Mouse (Mus musculus) liver, postnatal 0 days (tissue): ENCODE results near the gene Tmx2. TPM values are rescaled to one million over a fixed set of nuclear protein-coding genes. Genes with fewer than 3 reads are reported as not detected.

ENCODE experiments used
- ATAC-seq: fragments of 200-750 bp; cut with Nextera tagmentation; 2 replicates; pipeline ENCODE4 v1.8.0; 2017; ENCODE audit warnings: mild to moderate bottlenecking, moderate library complexity
- DNase-seq: peaks from one replicate; pipeline ENCODE4 v3.0.0-alpha.2; 2016
- H3K27ac ChIP-seq: fragments of 300-500 bp; sonication (generic); 2 replicates; pipeline ENCODE4 v1.5.1; 2014; ENCODE audit warnings: antibody characterized with exemption, moderate library complexity, mild to moderate bottlenecking, low read depth
- H3K27me3 ChIP-seq: fragments of 300-500 bp; sonication (generic); 2 replicates; pipeline ENCODE4 v1.6.1; 2014; ENCODE audit warnings: low read length, control low read depth, mixed read lengths; ENCODE audit not compliant: insufficient read depth
- H3K36me3 ChIP-seq: fragments of 300-500 bp; sonication (generic); replicated peaks from 2 replicates; pipeline ENCODE4 v1.6.1; 2014; ENCODE audit warnings: mild to moderate bottlenecking, control low read depth, low read length, moderate library complexity, mixed read lengths; ENCODE audit not compliant: insufficient read depth
- H3K4me1 ChIP-seq: fragments of 300-500 bp; sonication (generic); 2 replicates; pipeline ENCODE4 v1.6.1; 2014; ENCODE audit warnings: antibody characterized with exemption, mild to moderate bottlenecking, control low read depth; ENCODE audit not compliant: insufficient read depth
- H3K4me2 ChIP-seq: fragments of 300-500 bp; sonication (generic); 2 replicates; pipeline ENCODE4 v1.6.1; 2014; ENCODE audit warnings: low read depth, mild to moderate bottlenecking, low read length, moderate library complexity, mixed read lengths
- H3K4me3 ChIP-seq: fragments of 300-500 bp; sonication (generic); 2 replicates; pipeline ENCODE4 v1.5.1; 2014; ENCODE audit warnings: low read depth, low read length
- H3K9ac ChIP-seq: fragments of 300-500 bp; sonication (generic); replicated peaks from 2 replicates; pipeline ENCODE4 v1.6.1; 2014; ENCODE audit warnings: mild to moderate bottlenecking, moderate library complexity
- H3K9me3 ChIP-seq: fragments of 300-500 bp; sonication (generic); 2 replicates; pipeline ENCODE4 v1.6.1; 2016; ENCODE audit warnings: mild to moderate bottlenecking, control low read depth, low read length, mixed read lengths
- CTCF ChIP-seq: sonication (generic); IDR thresholded peaks from 2 replicates; pipeline ENCODE4 v1.5.1; 2016; ENCODE audit warnings: antibody characterized with exemption, low read depth
- EP300 ChIP-seq: IDR thresholded peaks from 2 replicates; pipeline ENCODE4 v1.6.1; 2016; ENCODE audit warnings: antibody characterized with exemption, low read depth, mild to moderate bottlenecking
- WGBS: fragments of 180-500 bp; shearing (Covaris S2); extraction: QIAGEN DNeasy Blood & Tissue Kit; methylation state at CpG from one replicate; pipeline ENCODE4 v1.1.7; 2014; ENCODE audit not compliant: insufficient replicate concordance; 5-methylcytosine and 5-hydroxymethylcytosine counted together
- polyA plus RNA-seq: library from polyadenylated mRNA; unstranded; fragments of >200 nt; fragmentation: Nextera tagmentation; extraction: Ambion mirVana; gene quantifications from 2 replicates; pipeline ENCODE4 v1.2.1, GENCODE M21; 2015

The Tmx2 gene
- polyA plus RNA-seq, 1 experiment from 2014 or later = 60.6 TPM

- Histone ChIP-seq H3K27me3 (no peaks in the 10 kb centered on the region), H3K9me3 (no peaks in the 10 kb centered on the region), H3K4me2 (no peak overlapping the region), H3K9ac (no peak overlapping the region), H3K27ac (no peak overlapping the region), H3K4me1 (peaks cover 12% of the 10 kb centered on the region), H3K36me3 (peaks cover 58% of the 10 kb centered on the region), H3K4me3 (no peak overlapping the region)
- DNase-seq (no peak), ATAC-seq (no peak)
- 82% methylated on average over 1 of the region's 1 CpGs for WGBS
- TF ChIP-seq EP300 (no peak), CTCF (no peak)
These were observed 24.6 kb upstream of the Tmx2 start for GRCm38 (mm10) chr2:84703497-84703896.

- WGBS = 86% methylated on average over 5 of the region's 5 CpGs
- Histone ChIP-seq H3K4me3 (no peak overlapping the region), H3K9me3 (no peaks in the 10 kb centered on the region), H3K27ac (no peak overlapping the region), H3K36me3 (peaks cover 65% of the 10 kb centered on the region), H3K9ac (no peak overlapping the region), H3K4me2 (no peak overlapping the region), H3K27me3 (no peaks in the 10 kb centered on the region), H3K4me1 (no peaks in the 10 kb centered on the region)
- DNase-seq (no peak), ATAC-seq (no peak)
- TF ChIP-seq CTCF = no peak
- TF ChIP-seq EP300 = no peak
These were observed 16.2 kb upstream of the Tmx2 start for GRCm38 (mm10) chr2:84695007-84695695.

GRCm38 (mm10) chr2:84690050-84690449, 11.1 kb upstream of the Tmx2 start:
- Histone ChIP-seq H3K27ac (no peak overlapping the region), H3K9ac (no peak overlapping the region), H3K9me3 (no peaks in the 10 kb centered on the region), H3K36me3 (peaks cover 84% of the 10 kb centered on the region), H3K4me1 (no peaks in the 10 kb centered on the region), H3K4me3 (no peak overlapping the region), H3K27me3 (no peaks in the 10 kb centered on the region), H3K4me2 (no peak overlapping the region)
- ATAC-seq = no peak
- no peak for DNase-seq
- TF ChIP-seq EP300 (no peak), CTCF (no peak)
- 88% methylated on average over 12 of the region's 12 CpGs for WGBS

- ATAC-seq = no peak
- Histone ChIP-seq H3K4me1 (0 out of 2 replicates have a peak, but pooled peaks cover 3% of the 10 kb centered on the region), H3K9ac (no peak overlapping the region), H3K27ac (no peak overlapping the region), H3K4me2 (no peak overlapping the region), H3K36me3 (peaks cover 73% of the 10 kb centered on the region), H3K9me3 (no peaks in the 10 kb centered on the region), H3K27me3 (no peaks in the 10 kb centered on the region), H3K4me3 (no peak overlapping the region)
- WGBS = 69% methylated on average over 2 of the region's 2 CpGs
- DNase-seq = no peak
- TF ChIP-seq EP300 (0 out of 2 replicates have a peak, but pooled peaks have one; percentile 29), CTCF (no peak)
These were observed 9.3 kb upstream of the Tmx2 start for GRCm38 (mm10) chr2:84688080-84688844.

GRCm38 (mm10) chr2:84682605-84683183, 3.8 kb upstream of the Tmx2 start:
- DNase-seq (peak; percentile 20), ATAC-seq (0 out of 2 replicates have a peak, but pooled peaks have one; percentile 8)
- H3K27ac ChIP-seq = peak overlapping the region; percentile 94
- H3K36me3 ChIP-seq = peaks cover 26% of the 10 kb centered on the region
- whole genome bisulfite sequencing = 42% methylated on average over 6 of the region's 6 CpGs
- H3K9me3 ChIP-seq = no peaks in the 10 kb centered on the region
- peak overlapping the region; percentile 14; the same call in 1 of the 2 replicates for H3K4me3 ChIP-seq
- H3K4me2 ChIP-seq = peak overlapping the region; percentile 57
- peak overlapping the region; percentile 40 for H3K9ac ChIP-seq
- peaks cover 9% of the 10 kb centered on the region for H3K4me1 ChIP-seq
- H3K27me3 ChIP-seq = no peaks in the 10 kb centered on the region
- TF ChIP-seq EP300 (peak; percentile 87), CTCF (no peak)
